Mouse (Mus musculus) CH12F3 (cell line): Measurements from ENCODE around the gene Serpinb6a.
"Not testable (repeated sequence)": the region's sequence is repeated elsewhere in the genome, so short reads cannot be mapped to it uniquely, and the experiment has no call there.

Experiments
- in situ Hi-C: fragments of 300-500 bp; cut with MboI; formaldehyde crosslinking; loops from 2 replicates; pipeline ENCODE4 v1.14.3; 2020; ENCODE audit warnings: low sequenced_read_pairs

The Serpinb6a gene

GRCm38 (mm10) chr13:34003058-34003457, 464 bp upstream of the Serpinb6a start:
- in situ Hi-C loops = no loop called here

- in situ Hi-C loops = no loop called here
Measured at GRCm38 (mm10) chr13:33995197-33995596, 7.4 kb downstream of the Serpinb6a start.

DNA sequence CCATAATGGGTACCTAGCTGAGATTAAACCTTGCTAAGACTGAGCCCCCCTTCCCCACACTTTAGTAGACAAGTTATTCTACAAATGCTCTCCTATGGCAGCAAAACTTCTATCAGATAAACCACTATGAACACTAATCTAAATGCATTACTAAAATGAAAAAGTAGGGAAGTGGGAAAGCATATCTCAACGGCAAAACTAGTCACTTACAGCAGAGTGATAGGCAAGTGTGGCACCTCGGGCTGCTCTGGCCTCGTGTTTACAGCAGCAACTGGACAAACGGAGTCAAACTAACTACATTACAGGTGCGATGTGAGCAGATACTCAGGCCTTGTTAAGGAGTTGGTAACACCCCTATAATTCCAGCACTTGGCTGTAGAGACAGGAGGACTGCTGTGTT, 13.0 kb downstream of the Serpinb6a start:
- in situ Hi-C loops = no loop called here

DNA sequence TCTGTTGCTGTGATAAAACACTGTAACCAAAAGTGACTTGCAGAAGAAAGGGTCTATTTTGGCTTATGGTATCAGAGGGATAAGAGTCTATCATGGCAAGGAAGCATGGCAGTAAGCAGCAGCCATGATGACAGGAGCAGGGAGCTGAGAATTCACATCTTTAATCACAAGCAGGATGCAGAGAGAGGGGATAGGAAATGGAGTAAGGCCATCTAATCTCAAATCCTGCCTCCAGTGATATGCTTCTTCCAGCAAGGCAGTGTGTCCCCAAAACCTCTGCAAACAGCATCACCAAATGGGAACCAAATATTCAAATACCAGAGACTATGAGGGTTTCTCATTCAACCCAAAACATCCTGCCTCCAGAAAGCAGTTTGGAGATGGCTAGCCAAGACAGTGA, 36.0 kb downstream of the Serpinb6a start:
- in situ Hi-C loops = no loop called here

DNA sequence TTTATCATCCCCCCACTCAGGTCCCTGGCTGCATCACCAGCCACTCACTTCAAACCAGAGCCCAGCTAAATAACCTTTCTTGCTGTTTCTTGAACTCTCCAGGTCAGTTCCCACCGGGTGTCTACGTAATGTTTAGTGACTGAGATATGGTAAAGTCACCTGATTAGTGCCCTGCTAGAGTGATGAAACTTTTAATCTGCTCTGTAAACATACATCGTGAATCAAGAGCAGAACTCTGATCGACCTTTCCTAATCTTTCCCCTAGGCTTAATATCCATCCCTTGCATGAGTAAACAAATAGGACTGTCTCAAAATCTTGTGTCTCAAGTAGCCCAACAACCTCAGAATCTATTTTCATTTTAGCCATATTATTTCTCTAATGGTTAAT, 36.6 kb downstream of the Serpinb6a start:
- in situ Hi-C loops = no loop called here

DNA sequence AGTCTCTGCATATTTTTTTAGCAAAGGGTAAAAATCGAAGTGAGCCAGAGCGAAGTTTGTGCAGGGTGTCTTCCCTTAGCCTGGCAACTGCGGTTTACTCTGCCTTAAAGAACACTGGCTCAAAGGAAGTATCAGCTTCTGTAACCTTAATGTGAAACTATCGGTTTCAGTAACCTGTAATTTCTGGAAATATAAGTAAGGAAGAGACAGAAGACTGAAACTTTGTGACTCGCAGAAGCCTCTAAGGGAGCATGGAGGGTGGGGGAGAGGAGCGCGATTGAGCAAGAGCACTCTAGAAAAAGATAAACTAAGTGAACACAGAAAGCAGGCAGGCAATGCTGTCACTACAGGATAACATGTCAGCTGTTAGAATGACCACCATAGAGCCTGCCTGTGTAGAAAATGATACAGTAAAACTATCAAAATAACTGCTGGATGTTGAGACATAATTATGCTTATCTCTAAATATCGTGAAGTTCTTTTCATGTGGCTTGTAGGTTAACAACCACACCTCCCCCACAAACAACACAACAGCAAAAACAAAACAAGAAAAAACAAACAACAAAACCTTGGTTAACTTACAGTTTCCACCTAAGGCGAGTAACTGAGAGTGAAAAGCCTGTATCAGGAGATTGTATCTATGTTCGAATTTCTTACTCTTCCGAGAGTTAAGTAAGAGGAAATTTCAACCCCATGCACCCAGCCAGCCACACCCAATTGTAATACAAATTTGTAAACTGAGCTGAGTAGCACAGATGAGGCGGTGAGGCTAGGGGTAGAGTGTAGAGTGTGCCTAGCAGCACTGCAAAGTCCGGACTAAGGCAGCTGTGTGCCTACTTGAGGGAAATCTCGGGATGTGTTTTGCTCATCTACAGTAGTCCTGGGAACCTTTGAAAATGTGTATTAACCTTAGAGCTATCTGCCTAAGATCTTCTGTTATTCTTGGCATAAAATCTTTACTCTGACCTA, 37.3 kb downstream of the Serpinb6a start:
- in situ Hi-C loops = no loop called here

- in situ Hi-C loops = no loop called here
Measured at GRCm38 (mm10) chr13:33964206-33965046, 38.2 kb downstream of the Serpinb6a start, which contains the start of gene Nqo2. Nqo2 (plus strand) TSS chr13:33964687.

DNA sequence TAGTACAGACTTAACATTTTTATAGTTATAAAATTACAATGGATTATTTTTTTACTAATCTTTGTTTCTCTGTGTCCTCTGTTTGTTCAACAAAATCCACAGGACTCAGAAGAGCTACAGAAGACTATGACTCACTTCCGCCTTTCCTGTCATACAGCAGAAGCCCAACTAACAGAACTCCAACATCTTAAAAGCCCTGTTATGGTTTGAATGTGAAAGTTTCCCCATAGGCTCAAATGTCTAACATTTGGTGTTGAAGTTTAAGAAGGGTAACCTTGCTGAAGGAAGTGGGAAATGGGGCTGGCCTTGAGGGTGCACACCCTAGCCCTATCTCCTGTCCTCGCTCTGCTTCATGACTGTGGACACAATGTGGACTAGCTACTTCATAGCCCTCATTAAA, 42.8 kb downstream of the Serpinb6a start:
- in situ Hi-C loops = no loop called here

- in situ Hi-C loops = no loop called here
Measured at GRCm38 (mm10) chr13:33956571-33957421, 45.8 kb downstream of the Serpinb6a start.

DNA sequence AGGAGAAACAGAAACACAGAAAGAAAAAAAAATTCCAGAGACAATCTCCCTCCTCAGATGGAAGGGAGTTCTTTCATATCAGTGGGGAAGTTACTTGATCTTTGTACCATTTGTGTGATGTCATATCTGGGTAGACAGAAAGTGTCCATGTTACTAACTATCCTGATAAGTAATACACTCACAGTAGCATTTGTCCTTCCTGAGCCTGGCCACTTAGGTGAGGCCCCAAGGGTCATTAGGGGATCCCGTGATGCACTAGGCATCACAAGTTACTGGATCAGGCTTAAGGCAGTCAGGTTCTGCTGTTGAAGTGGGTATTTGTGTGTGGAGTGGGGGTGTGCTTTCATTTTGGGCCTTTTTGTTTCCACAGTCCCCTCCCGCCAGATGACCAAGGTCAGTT, 49.6 kb downstream of the Serpinb6a start:
- in situ Hi-C loops = no loop called here

DNA sequence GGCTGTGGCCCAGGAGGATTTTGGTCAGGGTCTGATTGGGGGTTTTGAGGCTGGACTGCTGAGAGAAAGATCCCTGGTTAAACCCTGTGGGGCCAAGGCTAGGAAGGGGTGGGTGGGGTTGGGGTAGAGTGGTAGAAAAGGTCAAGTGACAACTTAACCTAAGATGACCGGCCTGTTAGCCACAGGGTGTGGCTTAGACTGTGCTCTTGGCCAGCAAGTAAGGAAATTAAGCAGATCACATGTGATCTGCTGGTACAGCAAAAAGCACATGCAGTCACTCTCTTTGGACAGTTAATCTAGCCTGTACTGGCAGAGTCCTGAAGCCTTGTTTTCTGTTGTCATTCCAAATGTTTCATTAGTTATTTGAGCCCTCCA, 50.5 kb downstream of the Serpinb6a start:
- in situ Hi-C loops = no loop called here

- in situ Hi-C loops = no loop called here
Measured at GRCm38 (mm10) chr13:33951308-33952074, 51.1 kb downstream of the Serpinb6a start.

DNA sequence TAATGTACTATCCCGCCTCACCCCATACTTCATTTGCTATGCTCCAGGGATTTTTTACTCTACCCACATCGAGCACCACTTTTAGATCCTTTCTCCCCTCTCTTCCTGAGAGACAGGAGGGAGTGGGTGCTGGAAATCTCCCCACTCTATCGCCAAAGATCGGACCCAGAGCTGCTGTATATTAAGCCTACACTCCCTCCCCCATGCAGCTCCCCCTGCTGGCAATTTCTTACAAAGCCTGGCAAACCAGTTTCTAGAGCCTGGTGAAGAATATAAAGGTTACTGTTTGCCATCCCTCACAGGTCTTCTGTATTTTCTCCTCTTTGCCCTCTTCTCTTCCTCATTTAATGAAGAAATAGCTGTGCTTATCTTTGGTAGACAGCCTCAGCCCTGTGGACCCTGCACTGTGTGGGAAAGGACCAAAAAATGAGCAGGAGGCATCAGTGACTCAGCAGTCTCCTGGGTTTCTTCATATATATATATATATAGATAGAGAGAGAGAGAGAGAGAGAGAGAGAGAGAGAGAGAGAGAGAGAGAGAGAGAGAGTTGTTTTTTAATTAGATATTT, 60.3 kb downstream of the Serpinb6a start:
- in situ Hi-C loops = no loop called here

DNA sequence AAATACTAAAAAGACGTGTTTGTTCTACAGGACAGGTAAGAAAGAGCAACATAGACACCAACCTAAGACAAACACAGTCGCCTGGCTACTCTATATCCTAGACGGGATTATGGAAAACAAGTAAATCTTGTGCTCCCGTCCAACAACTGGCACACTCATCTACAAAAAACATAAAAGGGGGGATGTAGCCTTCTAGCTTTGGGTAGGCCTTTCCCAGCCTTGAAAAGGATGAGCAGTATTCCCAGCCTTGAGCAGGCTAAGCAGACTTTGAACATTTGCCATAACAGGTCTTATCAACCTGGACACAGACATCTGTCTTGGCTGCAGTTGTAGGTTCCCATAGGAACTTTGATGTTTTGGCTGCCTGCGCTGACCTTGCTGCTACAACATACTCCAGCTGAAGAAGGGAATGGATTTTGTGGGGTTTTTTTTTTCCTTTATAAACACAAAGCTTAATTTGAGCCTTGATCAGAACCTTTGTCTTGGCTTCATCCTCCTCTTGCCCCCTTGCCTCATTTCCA, 61.2 kb downstream of the Serpinb6a start:
- in situ Hi-C loops = no loop called here

- in situ Hi-C loops = not testable (repeated sequence)
Measured at GRCm38 (mm10) chr13:33937587-33937986, 65.0 kb downstream of the Serpinb6a start.

DNA sequence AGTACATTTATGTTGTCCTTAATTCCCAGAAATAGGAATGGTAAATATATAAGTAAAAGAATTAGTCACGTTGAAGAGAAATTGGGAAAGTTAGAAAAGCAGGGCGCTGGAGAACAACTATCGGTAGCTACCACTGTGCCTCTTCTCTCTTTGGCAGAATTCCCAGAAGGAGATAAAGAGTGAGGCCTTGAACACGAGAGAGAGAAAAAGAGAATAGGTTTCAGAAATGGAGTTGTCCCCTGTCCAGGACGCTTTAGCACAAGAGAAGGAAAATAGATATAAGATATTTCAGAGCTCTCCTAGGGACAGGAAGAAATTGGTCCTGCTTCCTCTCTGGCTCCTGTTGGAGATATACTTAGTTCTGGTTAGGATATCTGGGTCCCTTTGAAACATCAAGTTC, 65.4 kb downstream of the Serpinb6a start:
- in situ Hi-C loops = no loop called here

GRCm38 (mm10) chr13:33935465-33936181, 67.0 kb downstream of the Serpinb6a start:
- in situ Hi-C loops = no loop called here

GRCm38 (mm10) chr13:33934743-33935142, 67.9 kb downstream of the Serpinb6a start:
- in situ Hi-C loops = no loop called here

GRCm38 (mm10) chr13:33930912-33931311, 71.7 kb downstream of the Serpinb6a start:
- in situ Hi-C loops = no loop called here
